Mouse (Mus musculus): Measurements from ENCODE around the gene Prr5. TPM values are rescaled to one million over a fixed set of nuclear protein-coding genes. Genes with fewer than 3 reads are reported as not detected.
A peak's percentile ranks its signal among the peaks of the same experiment; 100 is the strongest.

Gene Prr5
- polyA plus RNA-seq, 1 experiment, result 68.4 TPM

DNA sequence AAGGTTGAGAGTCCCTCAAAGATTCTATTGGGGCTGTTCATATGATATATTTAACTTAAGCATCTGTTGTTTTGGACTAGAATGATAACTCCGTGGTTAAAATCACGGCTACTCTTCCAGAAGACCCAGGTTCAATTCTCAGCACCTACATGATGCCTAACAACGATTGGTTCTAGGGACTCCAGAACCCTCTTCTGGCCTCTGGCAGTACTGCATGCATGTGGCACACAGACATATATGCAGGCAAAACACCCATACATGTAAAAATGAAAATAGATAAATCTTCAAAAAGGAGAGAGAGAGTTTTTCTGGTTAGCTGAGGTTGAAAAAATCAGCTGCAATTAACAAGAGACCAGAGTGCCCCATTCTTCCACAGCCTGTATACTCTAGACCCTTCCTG is 12.7 kb upstream of the Prr5 start:
- no peak for DNase-seq
- Histone ChIP-seq H3K36me3 (ENCODE audit: control insufficient read depth, insufficient read depth, low read length) (no peaks in the 10 kb centered on the region), H3K4me1 (ENCODE audit: control insufficient read depth, insufficient read depth, low read length) (peaks cover 3% of the 10 kb centered on the region; the same call in 1 of the 2 replicates), H3K27ac (ENCODE audit: insufficient read depth, low read depth, low read length) (no peak overlapping the region), H3K4me3 (ENCODE audit: insufficient read depth, low read depth, low read length) (no peak overlapping the region), H3K27me3 (replicated peaks; ENCODE audit: control insufficient read depth, insufficient read depth, low read length) (no peaks in the 10 kb centered on the region)
- no peak for TF ChIP-seq POLR2A (IDR thresholded peaks at IDR 0.05; ENCODE audit: low read depth, low read length)
- TF ChIP-seq CTCF (conservative IDR thresholded peaks at IDR 0.05; ENCODE audit: insufficient read depth, insufficient read length, low read depth, low read length), result no peak
- WGBS, result 93% methylated on average over 3 of the region's 3 CpGs

GRCm38 (mm10) chr15:84657384-84658064 is 11.9 kb upstream of the Prr5 start:
- TF ChIP-seq POLR2A (IDR thresholded peaks at IDR 0.05; ENCODE audit: low read depth, low read length) (no peak), CTCF (conservative IDR thresholded peaks at IDR 0.05; ENCODE audit: insufficient read depth, insufficient read length, low read depth, low read length) (no peak)
- Histone ChIP-seq H3K4me3 (ENCODE audit: insufficient read depth, low read depth, low read length) (no peak overlapping the region), H3K4me1 (ENCODE audit: control insufficient read depth, insufficient read depth, low read length) (peaks cover 3% of the 10 kb centered on the region; the same call in 1 of the 2 replicates), H3K27me3 (replicated peaks; ENCODE audit: control insufficient read depth, insufficient read depth, low read length) (no peaks in the 10 kb centered on the region), H3K27ac (ENCODE audit: insufficient read depth, low read depth, low read length) (no peak overlapping the region), H3K36me3 (ENCODE audit: control insufficient read depth, insufficient read depth, low read length) (no peaks in the 10 kb centered on the region)
- DNase-seq, result no peak
- 76% methylated on average over 9 of the region's 9 CpGs for WGBS

- 77% methylated on average over 5 of the region's 5 CpGs for WGBS
- H3K27ac ChIP-seq (ENCODE audit: insufficient read depth, low read depth, low read length), result no peak overlapping the region
- DNase-seq, result no peak
- no peaks in the 10 kb centered on the region for H3K27me3 ChIP-seq (replicated peaks; ENCODE audit: control insufficient read depth, insufficient read depth, low read length)
- H3K36me3 ChIP-seq (ENCODE audit: control insufficient read depth, insufficient read depth, low read length), result no peaks in the 10 kb centered on the region
- H3K4me3 ChIP-seq (ENCODE audit: insufficient read depth, low read depth, low read length), result no peak overlapping the region
- TF ChIP-seq POLR2A (IDR thresholded peaks at IDR 0.05; ENCODE audit: low read depth, low read length), result no peak
- no peak for TF ChIP-seq CTCF (conservative IDR thresholded peaks at IDR 0.05; ENCODE audit: insufficient read depth, insufficient read length, low read depth, low read length)
- H3K4me1 ChIP-seq (ENCODE audit: control insufficient read depth, insufficient read depth, low read length), result 0 out of 2 replicates have a peak, but pooled peaks cover 3% of the 10 kb centered on the region
Measured at GRCm38 (mm10) chr15:84658655-84659054, 10.8 kb upstream of the Prr5 start.

- Histone ChIP-seq H3K27ac (ENCODE audit: insufficient read depth, low read depth, low read length) (no peak overlapping the region), H3K4me3 (ENCODE audit: insufficient read depth, low read depth, low read length) (no peak overlapping the region), H3K36me3 (ENCODE audit: control insufficient read depth, insufficient read depth, low read length) (no peaks in the 10 kb centered on the region), H3K4me1 (ENCODE audit: control insufficient read depth, insufficient read depth, low read length) (0 out of 2 replicates have a peak, but pooled peaks cover 3% of the 10 kb centered on the region), H3K27me3 (replicated peaks; ENCODE audit: control insufficient read depth, insufficient read depth, low read length) (no peaks in the 10 kb centered on the region)
- DNase-seq, result no peak
- TF ChIP-seq CTCF (conservative IDR thresholded peaks at IDR 0.05; ENCODE audit: insufficient read depth, insufficient read length, low read depth, low read length) (no peak), POLR2A (IDR thresholded peaks at IDR 0.05; ENCODE audit: low read depth, low read length) (no peak)
- WGBS, result 89% methylated on average over 5 of the region's 5 CpGs
Measured at GRCm38 (mm10) chr15:84659856-84660255, 9.6 kb upstream of the Prr5 start.

DNA sequence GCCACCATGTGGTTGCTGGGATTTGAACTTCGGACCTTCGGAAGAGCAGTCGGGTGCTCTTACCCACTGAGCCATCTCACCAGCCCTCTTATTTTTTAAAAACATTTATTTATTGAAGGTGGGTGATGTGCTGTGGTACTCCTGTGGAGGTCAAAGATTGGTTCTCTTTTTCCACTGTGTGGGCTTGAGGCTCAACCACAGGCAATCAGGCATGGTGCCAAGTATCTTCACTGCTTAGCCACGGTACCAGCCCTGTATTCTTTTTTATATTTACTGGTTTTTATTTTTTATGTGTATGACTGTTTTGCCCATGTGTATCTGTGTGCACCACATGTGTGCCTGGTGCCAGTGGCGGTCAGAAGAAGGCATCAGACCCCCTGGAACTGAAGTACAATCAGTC is 8.1 kb upstream of the Prr5 start:
- no peak overlapping the region for H3K27ac ChIP-seq (ENCODE audit: insufficient read depth, low read depth, low read length)
- H3K27me3 ChIP-seq (replicated peaks; ENCODE audit: control insufficient read depth, insufficient read depth, low read length), result no peaks in the 10 kb centered on the region
- 80% methylated on average over 5 of the region's 5 CpGs for WGBS
- DNase-seq, result no peak
- TF ChIP-seq CTCF (conservative IDR thresholded peaks at IDR 0.05; ENCODE audit: insufficient read depth, insufficient read length, low read depth, low read length), result no peak
- no peak for TF ChIP-seq POLR2A (IDR thresholded peaks at IDR 0.05; ENCODE audit: low read depth, low read length)
- H3K4me3 ChIP-seq (ENCODE audit: insufficient read depth, low read depth, low read length), result no peak overlapping the region
- 0 out of 2 replicates have a peak, but pooled peaks cover 3% of the 10 kb centered on the region for H3K4me1 ChIP-seq (ENCODE audit: control insufficient read depth, insufficient read depth, low read length)
- H3K36me3 ChIP-seq (ENCODE audit: control insufficient read depth, insufficient read depth, low read length), result no peaks in the 10 kb centered on the region

DNA sequence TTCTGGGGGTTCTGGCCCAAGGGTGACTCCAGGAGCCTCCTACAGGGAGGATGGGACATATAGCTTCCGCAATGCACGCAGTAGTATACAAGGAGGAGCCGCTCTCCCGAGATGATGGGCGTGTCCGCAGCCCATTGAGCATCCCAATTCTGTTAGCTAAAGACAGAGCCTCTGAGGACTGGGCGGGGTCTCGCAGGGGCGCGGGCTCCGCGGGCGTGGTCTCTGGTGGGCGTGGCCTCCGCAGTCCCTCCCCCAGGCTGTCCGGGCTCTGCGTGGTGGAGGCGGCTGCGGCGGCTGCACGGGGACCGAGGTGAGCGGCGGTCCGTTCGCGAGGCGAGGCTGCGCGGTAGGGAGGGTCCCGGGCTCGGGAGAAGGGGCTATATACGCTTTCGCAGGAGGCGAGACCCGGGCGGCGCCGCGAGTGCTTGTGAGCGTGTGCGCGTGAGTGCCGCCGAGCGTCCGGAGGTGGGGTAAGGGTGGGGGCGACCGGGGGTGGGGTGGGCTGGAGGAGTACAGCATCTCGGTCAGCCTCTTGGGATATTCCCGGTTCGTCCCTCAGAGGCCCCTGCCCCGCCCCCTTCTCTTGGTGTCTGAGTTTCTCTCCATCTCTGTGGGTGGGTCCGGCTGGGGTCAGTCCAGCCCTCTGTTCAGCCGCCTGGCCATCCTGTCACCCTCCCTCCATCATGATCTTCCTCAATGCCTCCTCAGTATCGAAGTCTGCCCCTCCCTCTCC is 6.3 kb upstream of the Prr5 start:
- peak overlapping the region; percentile 50 for H3K4me3 ChIP-seq (ENCODE audit: insufficient read depth, low read depth, low read length)
- no peaks in the 10 kb centered on the region for H3K36me3 ChIP-seq (ENCODE audit: control insufficient read depth, insufficient read depth, low read length)
- DNase-seq, result peak; percentile 79
- 3% methylated on average over 56 of the region's 56 CpGs for WGBS
- no peaks in the 10 kb centered on the region for H3K27me3 ChIP-seq (replicated peaks; ENCODE audit: control insufficient read depth, insufficient read depth, low read length)
- H3K27ac ChIP-seq (ENCODE audit: insufficient read depth, low read depth, low read length), result no peak overlapping the region
- H3K4me1 ChIP-seq (ENCODE audit: control insufficient read depth, insufficient read depth, low read length), result 0 out of 2 replicates have a peak, but pooled peaks cover 3% of the 10 kb centered on the region
- TF ChIP-seq CTCF (conservative IDR thresholded peaks at IDR 0.05; ENCODE audit: insufficient read depth, insufficient read length, low read depth, low read length), result no peak
- no peak for TF ChIP-seq POLR2A (IDR thresholded peaks at IDR 0.05; ENCODE audit: low read depth, low read length)

GRCm38 (mm10) chr15:84663685-84664060 is 5.7 kb upstream of the Prr5 start:
- no peak overlapping the region for H3K27ac ChIP-seq (ENCODE audit: insufficient read depth, low read depth, low read length)
- WGBS, result 80% methylated on average over 10 of the region's 10 CpGs
- peak overlapping the region; percentile 50; the same call in 1 of the 2 replicates for H3K4me3 ChIP-seq (ENCODE audit: insufficient read depth, low read depth, low read length)
- DNase-seq, result no peak
- no peak for TF ChIP-seq CTCF (conservative IDR thresholded peaks at IDR 0.05; ENCODE audit: insufficient read depth, insufficient read length, low read depth, low read length)
- H3K4me1 ChIP-seq (ENCODE audit: control insufficient read depth, insufficient read depth, low read length), result peaks cover 3% of the 10 kb centered on the region; the same call in 1 of the 2 replicates
- H3K36me3 ChIP-seq (ENCODE audit: control insufficient read depth, insufficient read depth, low read length), result no peaks in the 10 kb centered on the region
- H3K27me3 ChIP-seq (replicated peaks; ENCODE audit: control insufficient read depth, insufficient read depth, low read length), result no peaks in the 10 kb centered on the region
